Mouse (Mus musculus): ENCODE measurements around the gene Sctr. TPM values are rescaled to one million over a fixed set of nuclear protein-coding genes. Genes with fewer than 3 reads are reported as not detected.

Sctr gene
- polyA plus RNA-seq, 1 experiment, result not detected

- Histone ChIP-seq H3K4me1 (ENCODE audit: control insufficient read depth, insufficient read depth, low read length) (peaks cover 1% of the 10 kb centered on the region; the same call in 1 of the 2 replicates), H3K27ac (ENCODE audit: control insufficient read depth, insufficient read depth, low read depth, low read length, poor library complexity) (no peak overlapping the region), H3K4me3 (replicated peaks; ENCODE audit: control insufficient read depth, low read depth, low read length) (no peak overlapping the region)
- 52% methylated on average over 5 of the region's 5 CpGs for WGBS
- no peak for TF ChIP-seq POLR2A (IDR thresholded peaks at IDR 0.05; ENCODE audit: borderline replicate concordance, control insufficient read depth, low read depth, low read length)
- no peak for TF ChIP-seq CTCF (IDR thresholded peaks at IDR 0.05; ENCODE audit: control insufficient read depth, insufficient read depth, low read length)
Measured at GRCm38 (mm10) chr1:120105556-120105959, 98.9 kb downstream of the Sctr start.

GRCm38 (mm10) chr1:120109741-120110432, 103.2 kb downstream of the Sctr start:
- TF ChIP-seq CTCF (IDR thresholded peaks at IDR 0.05; ENCODE audit: control insufficient read depth, insufficient read depth, low read length), result no peak
- TF ChIP-seq POLR2A (IDR thresholded peaks at IDR 0.05; ENCODE audit: borderline replicate concordance, control insufficient read depth, low read depth, low read length), result no peak
- WGBS, result 85% methylated on average over 19 of the region's 19 CpGs

GRCm38 (mm10) chr1:120111766-120112165, 105.1 kb downstream of the Sctr start:
- Histone ChIP-seq H3K4me1 (ENCODE audit: control insufficient read depth, insufficient read depth, low read length) (no peaks in the 10 kb centered on the region), H3K4me3 (replicated peaks; ENCODE audit: control insufficient read depth, low read depth, low read length) (no peak overlapping the region), H3K27ac (ENCODE audit: control insufficient read depth, insufficient read depth, low read depth, low read length, poor library complexity) (no peak overlapping the region)
- 84% methylated on average over 8 of the region's 8 CpGs for WGBS
- TF ChIP-seq CTCF (IDR thresholded peaks at IDR 0.05; ENCODE audit: control insufficient read depth, insufficient read depth, low read length) (no peak), POLR2A (IDR thresholded peaks at IDR 0.05; ENCODE audit: borderline replicate concordance, control insufficient read depth, low read depth, low read length) (no peak)

More at GRCm38 (mm10) chr1:120109741-120110432, 103.2 kb downstream of the Sctr start:
- Histone ChIP-seq H3K27ac (ENCODE audit: control insufficient read depth, insufficient read depth, low read depth, low read length, poor library complexity) (no peak overlapping the region), H3K4me1 (ENCODE audit: control insufficient read depth, insufficient read depth, low read length) (no peaks in the 10 kb centered on the region), H3K4me3 (replicated peaks; ENCODE audit: control insufficient read depth, low read depth, low read length) (no peak overlapping the region)

GRCm38 (mm10) chr1:120112251-120113187, 105.8 kb downstream of the Sctr start:
- no peak overlapping the region for H3K27ac ChIP-seq (ENCODE audit: control insufficient read depth, insufficient read depth, low read depth, low read length, poor library complexity)
- H3K4me1 ChIP-seq (ENCODE audit: control insufficient read depth, insufficient read depth, low read length), result no peaks in the 10 kb centered on the region
- 37% methylated on average over 12 of the region's 12 CpGs for WGBS
- H3K4me3 ChIP-seq (replicated peaks; ENCODE audit: control insufficient read depth, low read depth, low read length), result no peak overlapping the region
- TF ChIP-seq CTCF (IDR thresholded peaks at IDR 0.05; ENCODE audit: control insufficient read depth, insufficient read depth, low read length) (no peak), POLR2A (IDR thresholded peaks at IDR 0.05; ENCODE audit: borderline replicate concordance, control insufficient read depth, low read depth, low read length) (no peak)

Other genes with a start within 250 kb of the Sctr start
- 0.66 and 1.3 TPM in 2 replicates for gene Ptpn4, start 169.3 kb upstream of the Sctr start, polyA plus RNA-seq (2011; ENCODE audit: insufficient read depth, insufficient read length, low replicate concordance, missing spikeins)
- gene Tmem177, start 93.7 kb upstream of the Sctr start, polyA plus RNA-seq (2011; ENCODE audit: insufficient read depth, insufficient read length, low replicate concordance, missing spikeins), result 2.5 and 3.0 TPM in 2 replicates
- gene Cfap221, start 9.7 kb upstream of the Sctr start, polyA plus RNA-seq (2011; ENCODE audit: insufficient read depth, insufficient read length, low replicate concordance, missing spikeins), result not detected in 2 replicates
- 2.0 and 5.8 TPM in 2 replicates for gene Tmem37, start 67.2 kb downstream of the Sctr start, polyA plus RNA-seq (2011; ENCODE audit: insufficient read depth, insufficient read length, low replicate concordance, missing spikeins)
- 90.0 and 137 TPM in 2 replicates for gene Dbi, start 114.2 kb downstream of the Sctr start, polyA plus RNA-seq (2011; ENCODE audit: insufficient read depth, insufficient read length, low replicate concordance, missing spikeins)
- 2.8 and 5.6 TPM in 2 replicates for gene 3110009E18Rik, start 114.3 kb downstream of the Sctr start, polyA plus RNA-seq (2011; ENCODE audit: insufficient read depth, insufficient read length, low replicate concordance, missing spikeins)